Mouse (Mus musculus): Measurements from ENCODE around the gene Fam149a. TPM values are rescaled to one million over a fixed set of nuclear protein-coding genes. Genes with fewer than 3 reads are reported as not detected.
A peak's percentile ranks its signal among the peaks of the same experiment; 100 is the strongest.

Gene Fam149a
- polyA plus RNA-seq (2015; fragmentation: Nextera tagmentation; extraction: Ambion mirVana): 1.6 and 2.2 TPM in 2 replicates

DNA sequence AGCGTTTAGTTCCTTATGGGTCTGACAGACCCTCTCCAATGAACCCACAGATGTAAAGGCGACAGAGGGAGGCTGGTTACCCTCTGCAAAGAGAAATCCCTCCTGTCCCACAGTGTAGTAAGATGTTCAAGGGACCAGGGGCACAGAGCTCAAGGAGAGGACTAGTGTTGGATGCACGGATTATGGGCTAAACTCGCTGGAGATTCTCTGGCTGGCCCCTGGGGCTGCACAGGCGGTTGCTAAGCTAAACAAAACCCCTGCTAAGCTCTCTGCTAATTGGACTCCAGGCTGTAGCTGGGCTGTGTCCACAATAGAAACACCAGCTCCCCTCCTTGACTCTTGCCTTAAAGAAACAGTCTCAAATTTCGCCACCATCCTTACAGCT is at the start of gene Fam149a:
TSS of gene Fam149a (minus strand) at position 329 of the 385 bp plus-strand sequence.
- H3K9me3 ChIP-seq (replicated peaks): no peaks in the 10 kb centered on the region
- DNase-seq: no peak
- H3K27ac ChIP-seq: no peak within 1 kb of the TSS
- H3K4me2 ChIP-seq: peak within 1 kb of the TSS; percentile 47
- no peaks in the 10 kb centered on the region for H3K36me3 ChIP-seq
- H3K27me3 ChIP-seq: peaks cover 18% of the 10 kb centered on the region
- no peak within 1 kb of the TSS for H3K9ac ChIP-seq
- H3K4me3 ChIP-seq (replicated peaks): peak within 1 kb of the TSS; percentile 22
- H3K4me1 ChIP-seq (replicated peaks): no peaks in the 10 kb centered on the region
- WGBS (ENCODE audit: insufficient replicate concordance): 11% methylated on average over 6 of the region's 6 CpGs
- no peak for ATAC-seq (ENCODE audit: low read depth)

DNA sequence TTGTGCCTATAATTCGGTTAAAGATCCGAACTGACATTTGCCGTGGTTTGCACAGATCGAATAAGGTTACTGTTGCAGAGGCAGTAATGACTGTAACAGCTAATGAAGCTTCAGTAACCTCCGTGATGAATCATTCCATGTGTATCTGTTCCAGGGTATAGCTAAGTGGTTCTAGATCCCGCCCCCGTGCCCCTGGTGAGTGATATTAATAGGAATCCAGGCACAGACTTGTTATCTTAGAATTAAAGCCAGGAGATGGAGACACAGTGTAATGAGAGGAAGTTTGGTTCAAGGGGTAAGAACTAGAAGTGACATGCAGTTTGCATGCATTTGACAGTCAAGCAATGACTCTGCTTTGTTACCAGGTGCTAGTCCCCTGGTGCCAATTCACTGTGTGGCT is 38.1 kb upstream of the Fam149a start:
- ATAC-seq (ENCODE audit: low read depth) (no peak), DNase-seq (no peak)
- no peak overlapping the region for H3K4me2 ChIP-seq
- no peaks in the 10 kb centered on the region for H3K4me1 ChIP-seq (replicated peaks)
- H3K4me3 ChIP-seq (replicated peaks): no peak overlapping the region
- no peak overlapping the region for H3K27ac ChIP-seq
- no peaks in the 10 kb centered on the region for H3K9me3 ChIP-seq (replicated peaks)
- no peaks in the 10 kb centered on the region for H3K36me3 ChIP-seq
- 69% methylated on average over 7 of the region's 7 CpGs for WGBS (ENCODE audit: insufficient replicate concordance)
- H3K27me3 ChIP-seq: no peaks in the 10 kb centered on the region
- no peak overlapping the region for H3K9ac ChIP-seq

DNA sequence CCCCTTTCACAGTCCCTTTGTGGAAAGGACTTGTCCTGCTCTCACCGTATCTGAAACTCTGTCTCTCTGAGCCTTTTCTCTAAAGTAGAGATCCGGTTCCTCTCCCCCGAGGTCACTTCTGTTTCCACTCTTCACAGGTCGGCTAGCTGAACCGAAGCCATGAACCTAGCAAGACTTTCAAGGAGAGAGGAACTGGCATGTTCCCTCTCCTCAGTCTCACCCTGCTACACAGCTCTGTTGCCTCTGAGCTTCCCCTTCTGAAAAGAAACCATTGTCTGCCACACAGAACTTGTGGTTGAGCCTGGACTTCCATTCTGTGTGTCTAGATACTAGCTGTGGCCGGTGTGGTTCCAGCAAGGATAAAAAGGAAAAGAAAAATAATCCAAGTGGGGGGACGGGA is 32.9 kb upstream of the Fam149a start:
- H3K27me3 ChIP-seq: no peaks in the 10 kb centered on the region
- H3K4me1 ChIP-seq (replicated peaks): no peaks in the 10 kb centered on the region; the same call in 1 of the 2 replicates
- DNase-seq (no peak), ATAC-seq (ENCODE audit: low read depth) (no peak)
- no peak overlapping the region for H3K27ac ChIP-seq
- no peak overlapping the region for H3K4me2 ChIP-seq
- H3K36me3 ChIP-seq: no peaks in the 10 kb centered on the region
- no peak overlapping the region for H3K4me3 ChIP-seq (replicated peaks)
- 19% methylated on average over 7 of the region's 7 CpGs for WGBS (ENCODE audit: insufficient replicate concordance)
- H3K9ac ChIP-seq: no peak overlapping the region
- no peaks in the 10 kb centered on the region for H3K9me3 ChIP-seq (replicated peaks)

DNA sequence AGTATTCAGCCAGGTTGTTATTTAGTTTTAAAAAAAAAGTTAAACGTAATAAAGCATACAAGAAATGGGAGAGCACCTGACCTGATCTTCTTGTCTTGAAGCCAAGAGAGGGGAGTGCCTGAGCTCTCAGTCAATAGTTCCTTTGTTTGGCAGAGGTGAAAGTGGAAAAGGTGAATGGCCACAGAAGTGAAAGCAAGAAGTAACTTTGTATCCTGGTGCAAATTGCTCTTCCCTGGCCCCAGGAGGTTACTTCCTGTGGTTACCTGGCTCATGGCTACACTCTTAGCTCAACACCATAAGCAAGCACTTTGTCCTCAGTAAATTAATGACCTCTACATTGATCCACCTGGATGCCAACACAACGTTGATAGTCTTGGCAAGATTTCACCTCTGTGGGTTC is 28.8 kb upstream of the Fam149a start, which contains the start of gene Tlr3:
TSS of gene Tlr3 (minus strand) at position 199 of the 400 bp plus-strand sequence.
- H3K4me2 ChIP-seq: peak within 1 kb of the TSS; percentile 64
- ATAC-seq (ENCODE audit: low read depth) (no peak), DNase-seq (no peak)
- no peaks in the 10 kb centered on the region for H3K36me3 ChIP-seq
- H3K9me3 ChIP-seq (replicated peaks): no peaks in the 10 kb centered on the region
- H3K9ac ChIP-seq: peak within 1 kb of the TSS; percentile 29; the same call in 1 of the 2 replicates
- no peaks in the 10 kb centered on the region for H3K27me3 ChIP-seq
- WGBS (ENCODE audit: insufficient replicate concordance): 43% methylated on average over 2 of the region's 2 CpGs
- H3K27ac ChIP-seq: no peak within 1 kb of the TSS
- no peaks in the 10 kb centered on the region; the same call in 1 of the 2 replicates for H3K4me1 ChIP-seq (replicated peaks)
- H3K4me3 ChIP-seq (replicated peaks): peak within 1 kb of the TSS; percentile 54

DNA sequence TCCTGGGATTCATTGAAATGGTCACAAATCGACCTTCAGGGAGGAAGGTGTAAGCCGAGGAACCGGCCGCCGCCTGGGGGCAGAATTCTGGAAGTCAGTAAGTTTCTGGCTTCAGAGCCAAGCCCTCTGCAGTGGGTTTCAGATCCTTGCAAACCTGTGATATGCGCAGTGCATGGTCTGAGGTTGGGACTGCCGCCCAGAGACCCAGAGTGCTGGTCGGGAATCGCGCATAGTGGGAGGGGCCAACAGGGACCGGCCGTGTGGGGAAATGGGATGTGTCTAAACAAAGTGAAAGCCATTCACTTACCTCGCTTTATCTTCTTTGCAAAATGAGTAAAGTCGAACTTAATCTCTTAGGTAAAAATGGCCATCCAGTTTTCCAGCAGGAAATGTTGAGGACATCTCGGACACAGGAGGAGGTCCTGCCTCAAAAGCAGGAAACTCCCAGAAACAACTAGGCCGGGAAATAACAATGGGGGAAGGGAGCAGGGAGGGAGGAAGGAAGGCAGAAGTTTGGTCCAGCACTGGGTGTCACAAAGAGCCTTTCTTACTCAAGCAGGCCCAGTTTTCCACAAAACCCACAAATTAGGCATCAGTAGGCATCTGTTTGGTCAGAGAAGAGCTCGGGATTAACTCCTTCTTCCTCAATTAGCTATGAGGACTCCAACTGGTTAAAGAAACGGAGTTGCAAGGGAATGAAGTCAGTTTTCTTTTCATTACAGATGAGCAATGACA is 28.2 kb upstream of the Fam149a start:
- peak; percentile 3 for DNase-seq
- 4% methylated on average over 18 of the region's 18 CpGs for WGBS (ENCODE audit: insufficient replicate concordance)
- H3K36me3 ChIP-seq: no peaks in the 10 kb centered on the region

DNA sequence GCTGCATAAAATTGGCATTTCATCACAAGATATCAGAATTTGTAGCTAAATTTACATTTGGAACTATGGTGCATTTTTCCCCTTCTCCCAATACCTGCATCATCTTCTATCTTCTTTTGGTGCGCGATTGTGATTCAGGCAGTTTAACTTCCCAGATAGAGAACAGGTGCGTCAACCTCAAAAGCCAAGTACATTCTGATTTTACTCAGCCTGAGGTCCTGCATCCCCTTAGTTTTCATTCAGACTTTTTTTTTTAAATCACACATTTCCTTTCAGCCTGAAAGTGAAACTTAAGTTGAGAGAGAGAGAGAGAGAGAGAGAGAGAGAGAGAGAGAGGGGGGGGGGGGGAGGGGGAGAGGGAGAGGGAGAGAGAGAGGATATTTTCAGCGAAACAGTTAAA is 27.6 kb upstream of the Fam149a start:
- Histone ChIP-seq H3K36me3 (no peaks in the 10 kb centered on the region), H3K4me3 (replicated peaks) (peak overlapping the region; percentile 54), H3K27ac (no peak overlapping the region), H3K9me3 (replicated peaks) (no peaks in the 10 kb centered on the region), H3K9ac (no peak overlapping the region), H3K27me3 (no peaks in the 10 kb centered on the region), H3K4me1 (replicated peaks) (no peaks in the 10 kb centered on the region; the same call in 1 of the 2 replicates), H3K4me2 (peak overlapping the region; percentile 64)
- ATAC-seq (ENCODE audit: low read depth) (no peak), DNase-seq (no peak)
- WGBS (ENCODE audit: insufficient replicate concordance): 47% methylated on average over 4 of the region's 4 CpGs

More for the DNA sequence above, 28.2 kb upstream of the Fam149a start:
- Histone ChIP-seq H3K9ac (peak overlapping the region; percentile 29; the same call in 1 of the 2 replicates), H3K9me3 (replicated peaks) (no peaks in the 10 kb centered on the region), H3K27me3 (no peaks in the 10 kb centered on the region), H3K4me2 (peak overlapping the region; percentile 64), H3K27ac (no peak overlapping the region), H3K4me1 (replicated peaks) (no peaks in the 10 kb centered on the region; the same call in 1 of the 2 replicates), H3K4me3 (replicated peaks) (peak overlapping the region; percentile 54)
- peak; percentile 70 for ATAC-seq (ENCODE audit: low read depth)

DNA sequence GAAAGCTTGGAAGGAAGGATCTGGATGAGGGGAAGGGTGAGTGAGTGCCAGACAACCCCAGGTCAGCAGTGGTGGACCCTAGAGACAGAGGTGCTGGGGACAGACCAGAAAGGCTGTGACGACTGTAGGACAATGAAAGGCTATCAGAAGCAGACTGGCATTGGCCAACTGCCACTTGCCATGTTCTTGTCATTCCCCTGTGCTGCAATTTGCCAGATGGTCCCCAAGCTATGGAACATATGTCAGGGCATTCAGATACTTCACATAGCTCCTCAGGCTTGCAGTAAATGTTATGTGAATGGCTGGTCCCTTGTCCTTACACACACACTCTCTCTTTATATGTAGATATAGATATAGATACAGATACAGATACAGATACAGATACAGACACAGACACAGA is 1.2 kb upstream of the Fam149a start:
- ATAC-seq (ENCODE audit: low read depth) (no peak), DNase-seq (no peak)
- Histone ChIP-seq H3K4me2 (no peak overlapping the region), H3K9ac (no peak overlapping the region), H3K27me3 (peaks cover 18% of the 10 kb centered on the region), H3K9me3 (replicated peaks) (no peaks in the 10 kb centered on the region), H3K27ac (no peak overlapping the region), H3K36me3 (no peaks in the 10 kb centered on the region), H3K4me1 (replicated peaks) (no peaks in the 10 kb centered on the region), H3K4me3 (replicated peaks) (no peak overlapping the region)
- WGBS (ENCODE audit: insufficient replicate concordance): 29% methylated on average over 1 of the region's 1 CpGs

DNA sequence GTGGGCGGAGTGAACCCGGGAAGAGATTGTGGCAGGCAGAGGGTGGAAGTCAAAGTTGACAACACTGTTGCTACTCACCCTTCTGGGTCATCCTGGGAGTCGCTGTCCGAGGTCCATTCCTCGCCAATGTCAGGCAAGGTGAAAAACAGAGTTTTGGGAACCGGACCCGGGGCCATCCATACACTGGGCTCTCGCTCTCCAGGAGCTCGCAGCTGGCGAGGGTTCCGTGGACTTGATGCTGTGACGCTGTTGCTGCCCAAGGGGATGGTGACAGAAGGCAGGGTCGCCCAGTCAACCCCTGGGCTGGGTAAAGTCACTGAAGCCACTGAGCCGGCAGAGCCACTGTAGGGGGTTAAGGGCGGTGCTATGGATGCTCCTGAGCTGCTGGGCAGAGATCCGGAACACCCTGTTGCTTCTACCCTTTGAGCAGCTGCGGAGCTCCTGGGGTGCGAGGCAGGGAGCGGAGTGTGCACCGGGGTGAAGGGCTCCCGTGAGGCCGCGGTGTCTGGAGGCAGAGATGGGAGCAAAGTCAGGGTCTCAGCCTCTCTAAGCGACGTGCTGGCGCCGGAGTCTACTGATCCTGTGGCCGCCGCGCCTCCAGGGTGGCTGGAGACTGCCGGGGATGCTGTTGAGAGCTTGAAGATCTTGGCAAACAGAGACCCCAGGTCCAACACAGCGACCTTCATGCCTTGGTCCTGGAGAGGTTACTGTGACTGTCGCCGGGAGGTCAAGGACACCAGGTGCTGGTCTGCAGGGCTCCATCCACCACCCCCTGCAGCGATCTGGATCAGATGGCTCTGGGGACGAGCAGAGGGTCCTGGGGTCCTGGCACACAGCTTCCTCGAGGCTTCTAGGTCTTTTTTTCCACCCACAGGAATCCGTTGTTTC is 772 bp downstream of the Fam149a start:
- Histone ChIP-seq H3K4me2 (peak overlapping the region; percentile 47), H3K9me3 (replicated peaks) (no peaks in the 10 kb centered on the region), H3K4me1 (replicated peaks) (no peaks in the 10 kb centered on the region), H3K9ac (no peak overlapping the region), H3K27ac (no peak overlapping the region), H3K27me3 (peaks cover 18% of the 10 kb centered on the region), H3K36me3 (no peaks in the 10 kb centered on the region), H3K4me3 (replicated peaks) (peak overlapping the region; percentile 22)
- 4% methylated on average over 38 of the region's 38 CpGs for WGBS (ENCODE audit: insufficient replicate concordance)
- DNase-seq (no peak), ATAC-seq (ENCODE audit: low read depth) (no peak)

DNA sequence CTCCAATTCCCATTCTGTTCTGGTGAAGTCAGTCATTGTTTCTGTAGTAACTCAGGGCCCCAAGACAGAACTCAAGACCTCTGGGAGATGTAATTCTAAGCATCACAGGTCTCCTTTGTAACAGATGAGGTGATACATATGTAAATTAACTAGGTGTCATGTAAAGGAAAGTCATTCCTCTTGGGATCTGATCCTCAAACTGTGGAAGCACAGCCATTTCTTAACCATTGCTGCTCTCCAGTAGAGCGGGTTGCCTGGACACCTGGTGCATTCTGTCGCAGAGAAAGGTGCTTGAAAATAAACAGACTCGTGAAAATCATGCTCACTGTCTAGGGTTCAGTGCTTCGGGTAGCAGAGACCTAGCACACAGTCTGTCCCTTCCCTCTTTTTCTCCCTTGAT is 1.5 kb downstream of the Fam149a start:
- Histone ChIP-seq H3K4me2 (no peak overlapping the region), H3K27ac (no peak overlapping the region), H3K27me3 (peaks cover 18% of the 10 kb centered on the region), H3K36me3 (no peaks in the 10 kb centered on the region), H3K9ac (no peak overlapping the region), H3K9me3 (replicated peaks) (no peaks in the 10 kb centered on the region), H3K4me3 (replicated peaks) (no peak overlapping the region), H3K4me1 (replicated peaks) (no peaks in the 10 kb centered on the region)
- DNase-seq: no peak
- 17% methylated on average over 4 of the region's 4 CpGs for WGBS (ENCODE audit: insufficient replicate concordance)
- ATAC-seq (ENCODE audit: low read depth): no peak

DNA sequence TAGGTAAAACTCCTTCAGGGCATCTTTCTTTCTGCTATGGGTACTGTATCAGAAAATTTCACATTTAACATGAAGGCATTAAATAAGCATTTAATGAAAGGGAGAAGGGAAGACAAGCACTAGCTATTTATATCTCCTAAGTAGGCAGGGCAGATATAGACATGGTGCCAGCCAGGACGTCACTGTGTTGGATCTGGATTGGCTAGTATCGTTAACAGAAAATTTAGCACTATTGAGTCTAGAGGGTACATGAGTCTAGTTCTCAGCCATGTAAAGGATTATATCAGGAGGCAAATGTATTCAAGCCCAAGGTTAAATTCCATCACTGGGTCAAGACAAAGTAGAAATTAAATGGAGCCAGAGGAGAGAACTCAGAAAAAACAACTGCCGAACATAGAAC is 8.0 kb downstream of the Fam149a start:
- 63% methylated on average over 3 of the region's 3 CpGs for WGBS (ENCODE audit: insufficient replicate concordance)
- H3K27ac ChIP-seq: no peak overlapping the region
- H3K9ac ChIP-seq: no peak overlapping the region
- no peaks in the 10 kb centered on the region for H3K36me3 ChIP-seq
- ATAC-seq (ENCODE audit: low read depth) (no peak), DNase-seq (no peak)
- no peaks in the 10 kb centered on the region for H3K4me1 ChIP-seq (replicated peaks)
- H3K9me3 ChIP-seq (replicated peaks): no peaks in the 10 kb centered on the region
- H3K27me3 ChIP-seq: no peaks in the 10 kb centered on the region
- H3K4me3 ChIP-seq (replicated peaks): no peak overlapping the region
- no peak overlapping the region for H3K4me2 ChIP-seq

DNA sequence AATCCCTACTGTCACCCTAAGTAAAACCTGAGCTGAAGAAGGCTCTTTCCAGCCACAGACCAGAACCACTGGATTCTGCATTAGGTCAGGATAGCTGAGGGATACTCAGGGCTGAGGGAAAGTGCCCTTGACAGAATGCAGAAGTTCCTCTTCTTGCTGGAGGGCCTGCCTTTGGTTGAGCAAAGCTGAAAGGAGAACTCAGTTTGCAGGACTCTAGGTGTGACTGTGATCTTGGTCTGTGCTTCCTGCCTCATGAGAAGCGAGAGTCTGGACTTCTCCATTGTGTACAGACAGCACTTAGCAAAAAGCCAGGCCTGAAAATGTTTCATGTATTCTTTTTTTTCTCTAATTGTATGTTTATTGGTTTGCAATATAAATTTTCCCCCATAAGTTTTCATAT is 14.9 kb downstream of the Fam149a start:
- WGBS (ENCODE audit: insufficient replicate concordance): 19% methylated on average over 1 of the region's 1 CpGs
- Histone ChIP-seq H3K9me3 (replicated peaks) (no peaks in the 10 kb centered on the region), H3K9ac (no peak overlapping the region)

More for the DNA sequence above, 14.9 kb downstream of the Fam149a start:
- no peaks in the 10 kb centered on the region for H3K27me3 ChIP-seq
- H3K4me2 ChIP-seq: no peak overlapping the region
- DNase-seq (no peak), ATAC-seq (ENCODE audit: low read depth) (no peak)
- no peak overlapping the region for H3K27ac ChIP-seq
- H3K4me1 ChIP-seq (replicated peaks): no peaks in the 10 kb centered on the region
- H3K36me3 ChIP-seq: no peaks in the 10 kb centered on the region
- no peak overlapping the region for H3K4me3 ChIP-seq (replicated peaks)

All from liver, embryonic 13.5 days (tissue).